Mouse (Mus musculus): ENCODE measurements around the gene Birc3.

DNA sequence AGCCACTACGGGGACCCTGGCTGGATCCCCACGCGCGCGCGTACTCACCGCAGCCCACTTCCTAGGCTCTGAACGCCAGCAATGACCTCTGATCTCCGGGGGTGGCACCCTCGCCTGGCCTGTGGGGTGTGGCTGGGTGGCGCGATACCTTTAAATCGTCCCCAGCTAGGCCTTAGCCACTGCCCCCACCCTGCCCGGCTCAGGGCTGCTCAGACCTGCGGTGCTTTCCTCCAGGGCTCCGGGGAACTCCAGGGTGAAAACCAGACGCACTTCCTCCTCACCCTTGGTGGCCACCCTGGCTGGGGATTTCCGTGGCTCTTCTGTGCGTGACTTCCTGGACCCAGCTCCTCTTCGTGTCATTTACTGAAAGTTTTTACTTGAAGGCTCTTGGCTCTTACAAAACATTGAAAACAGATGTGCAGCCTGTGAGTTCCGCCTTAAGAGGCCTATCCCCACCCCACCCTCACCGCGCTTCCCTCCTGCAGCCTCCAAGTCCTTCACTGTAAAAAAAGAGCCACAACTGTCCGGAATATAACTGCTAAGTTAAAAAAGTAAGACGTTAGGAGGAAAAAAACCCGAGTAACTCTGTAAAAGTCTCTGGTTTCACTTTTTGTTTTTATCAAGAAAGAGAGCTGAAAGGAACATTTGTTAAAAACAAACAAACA is at the start of gene Birc3:
- no peak for TF ChIP-seq CTCF (IDR thresholded peaks at IDR 0.05; ENCODE audit: control insufficient read depth, insufficient read depth, insufficient replicate concordance, low read depth, low read length)
- peak; percentile 36; the same call in 1 of the 2 replicates for TF ChIP-seq POLR2A (IDR thresholded peaks at IDR 0.05; ENCODE audit: control insufficient read depth, low read depth, low read length)
